Mouse (Mus musculus) C2C12 (cell line): ENCODE results near the gene Mvb12a.

Experiments used
- CTCF ChIP-seq: IDR thresholded peaks from one replicate; pipeline ENCODE4 v1.5.1; 2011; ENCODE audit not compliant: control insufficient read depth, insufficient read depth, insufficient read length
- MAX ChIP-seq: IDR thresholded peaks from one replicate; pipeline ENCODE4 v1.6.1; 2011; ENCODE audit warnings: mild to moderate bottlenecking, control low read depth
- USF1 ChIP-seq: IDR thresholded peaks from one replicate; pipeline ENCODE4 v1.6.1; 2011; ENCODE audit warnings: low read depth, mild to moderate bottlenecking, control low read depth, moderate library complexity

DNA sequence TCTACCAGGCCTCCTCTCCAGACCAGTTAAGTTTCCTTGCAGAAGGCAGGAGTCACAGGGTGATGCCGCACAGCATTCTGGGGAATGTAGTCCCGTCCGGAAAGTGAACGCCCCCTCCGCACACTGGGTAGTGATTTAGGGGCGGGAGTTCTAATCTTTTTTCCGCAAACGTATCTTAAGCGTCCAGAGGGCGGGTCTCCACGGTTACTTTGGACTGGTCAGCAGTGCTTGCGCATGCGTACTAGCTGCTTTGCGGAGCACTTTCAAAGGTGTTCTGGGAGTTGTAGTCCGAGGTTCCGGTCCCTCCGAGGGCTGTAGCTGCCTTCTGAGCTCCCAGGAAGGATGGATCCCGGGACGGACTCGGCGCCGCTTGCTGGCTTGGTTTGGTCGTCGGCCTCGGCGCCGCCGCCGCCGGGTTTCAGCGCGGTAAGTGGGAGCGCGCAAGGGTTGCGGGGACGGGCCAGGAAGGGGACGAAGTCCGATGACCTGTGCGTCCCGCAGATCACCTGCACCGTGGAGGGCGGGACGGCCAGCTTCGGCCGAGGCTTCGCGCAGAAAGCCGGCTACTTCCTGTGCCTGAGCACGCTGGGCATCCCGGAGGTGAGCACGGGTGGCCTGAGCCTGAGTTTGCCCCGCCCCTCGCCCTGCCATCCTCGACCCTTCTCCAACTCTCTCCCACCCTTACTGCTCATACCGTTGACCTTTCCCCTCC lies at the start of gene Mvb12a:
- TF ChIP-seq CTCF (no peak), MAX (no peak), USF1 (peak; percentile 31)
